Mouse (Mus musculus) forebrain, embryonic 13.5 days (tissue): ENCODE data around the gene Lrrc2. TPM values are rescaled to one million over a fixed set of nuclear protein-coding genes. Genes with fewer than 3 reads are reported as not detected.

Experiments used
- ATAC-seq: fragments of 200-750 bp; cut with Nextera tagmentation; 2 replicates; pipeline ENCODE4 v1.8.0; 2017
- H3K27ac ChIP-seq: fragments of 300-500 bp; sonication (generic); 2 replicates; pipeline ENCODE4 v1.5.1; 2015; ENCODE audit warnings: inconsistent platforms, mild to moderate bottlenecking, moderate library complexity
- H3K27me3 ChIP-seq: fragments of 300-500 bp; sonication (generic); 2 replicates; pipeline ENCODE4 v1.6.1; 2015; ENCODE audit warnings: mild to moderate bottlenecking, inconsistent platforms
- H3K36me3 ChIP-seq: fragments of 300-500 bp; sonication (generic); 2 replicates; pipeline ENCODE4 v1.6.1; 2015; ENCODE audit warnings: mild to moderate bottlenecking, inconsistent platforms; ENCODE audit not compliant: poor library complexity, severe bottlenecking
- H3K4me1 ChIP-seq: fragments of 300-500 bp; sonication (generic); 2 replicates; pipeline ENCODE4 v1.6.1; 2015; ENCODE audit warnings: inconsistent platforms
- H3K4me2 ChIP-seq: fragments of 300-500 bp; sonication (generic); 2 replicates; pipeline ENCODE4 v1.6.1; 2015; ENCODE audit warnings: inconsistent platforms, mild to moderate bottlenecking, moderate library complexity
- H3K4me3 ChIP-seq: fragments of 300-500 bp; sonication (generic); 2 replicates; pipeline ENCODE4 v1.5.1; 2015; ENCODE audit warnings: mild to moderate bottlenecking, inconsistent platforms
- H3K9ac ChIP-seq: fragments of 300-500 bp; sonication (generic); 2 replicates; pipeline ENCODE4 v1.6.1; 2015; ENCODE audit warnings: mild to moderate bottlenecking, inconsistent platforms
- H3K9me3 ChIP-seq: fragments of 300-500 bp; sonication (generic); replicated peaks from 2 replicates; pipeline ENCODE4 v1.6.1; 2016; ENCODE audit warnings: inconsistent platforms
- WGBS: fragments of 180-500 bp; shearing (Covaris S2); methylation state at CpG from one replicate; pipeline ENCODE4 v1.1.7; 2015; 5-methylcytosine and 5-hydroxymethylcytosine counted together
- polyA plus RNA-seq: library from polyadenylated mRNA; unstranded; fragments of >200 nt; fragmentation: Nextera tagmentation; extraction: Ambion mirVana; gene quantifications from 2 replicates; pipeline ENCODE4 v1.2.1, GENCODE M21; 2015

Gene Lrrc2
- polyA plus RNA-seq, 1 experiment from 2014 or later = 0.34 TPM

DNA sequence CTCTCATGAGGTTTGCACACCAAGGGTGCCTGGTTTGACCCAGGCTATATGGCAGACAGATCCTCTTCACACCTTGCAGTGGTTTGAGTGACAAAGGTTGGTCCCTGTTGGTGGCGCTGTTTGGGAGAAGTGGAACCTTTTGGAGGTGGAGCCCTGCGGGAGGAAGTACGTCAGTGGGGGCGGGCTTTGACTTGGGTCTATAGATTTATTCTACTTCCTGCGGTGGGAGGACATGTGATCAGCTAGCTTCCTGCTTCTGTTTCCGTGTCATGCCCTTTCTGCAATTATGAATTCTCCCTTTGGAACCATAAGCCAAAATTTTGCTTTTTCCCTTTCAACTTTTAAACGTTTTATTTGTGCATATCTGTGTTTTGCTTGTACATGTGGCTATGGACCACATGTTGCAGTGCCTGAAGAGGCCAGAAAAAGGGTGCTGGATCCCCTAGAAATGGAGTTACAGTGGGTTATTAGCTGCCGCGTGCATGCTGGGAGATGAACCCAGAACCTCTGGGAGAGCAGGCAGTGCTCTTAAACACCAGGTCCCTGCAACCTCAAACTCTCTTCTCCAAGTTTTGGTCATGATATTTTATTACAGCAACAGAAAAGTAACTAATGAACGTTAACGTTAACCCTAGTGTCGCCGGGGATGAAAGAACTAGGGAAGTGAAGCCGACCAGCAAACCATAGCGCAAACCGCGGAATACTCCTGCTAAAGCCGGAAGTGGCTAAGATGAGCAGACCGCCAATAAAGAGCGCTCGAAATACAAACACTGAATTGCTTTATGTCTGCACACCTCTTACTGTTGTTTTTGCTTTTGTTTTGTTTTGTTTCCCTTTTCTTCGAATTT lies 13.9 kb downstream of the Lrrc2 start:
- WGBS = 90% methylated on average over 22 of the region's 22 CpGs
- no peak overlapping the region for H3K4me2 ChIP-seq
- ATAC-seq = no peak

GRCm38 (mm10) chr9:110965910-110966231 lies 14.5 kb downstream of the Lrrc2 start:
- ATAC-seq = no peak
- H3K9ac ChIP-seq = no peak overlapping the region
- no peaks in the 10 kb centered on the region for H3K27me3 ChIP-seq
- H3K9me3 ChIP-seq = no peaks in the 10 kb centered on the region
- no peaks in the 10 kb centered on the region for H3K4me1 ChIP-seq
- H3K4me3 ChIP-seq = no peak overlapping the region
- H3K27ac ChIP-seq = no peak overlapping the region
- WGBS = 87% methylated on average over 2 of the region's 2 CpGs
- H3K4me2 ChIP-seq = no peak overlapping the region
- H3K36me3 ChIP-seq = no peaks in the 10 kb centered on the region

More for the DNA sequence above, 13.9 kb downstream of the Lrrc2 start:
- H3K9ac ChIP-seq = no peak overlapping the region
- no peak overlapping the region for H3K4me3 ChIP-seq
- no peaks in the 10 kb centered on the region for H3K27me3 ChIP-seq
- no peaks in the 10 kb centered on the region for H3K36me3 ChIP-seq
- H3K27ac ChIP-seq = no peak overlapping the region
- H3K9me3 ChIP-seq = no peaks in the 10 kb centered on the region
- no peaks in the 10 kb centered on the region for H3K4me1 ChIP-seq

- WGBS = 96% methylated on average over 11 of the region's 11 CpGs
- ATAC-seq = no peak
- Histone ChIP-seq H3K4me3 (no peak overlapping the region), H3K36me3 (no peaks in the 10 kb centered on the region), H3K9me3 (no peaks in the 10 kb centered on the region), H3K4me2 (no peak overlapping the region), H3K9ac (no peak overlapping the region), H3K4me1 (no peaks in the 10 kb centered on the region), H3K27ac (no peak overlapping the region), H3K27me3 (no peaks in the 10 kb centered on the region)
Measured at GRCm38 (mm10) chr9:110979411-110979810, 28.1 kb downstream of the Lrrc2 start.

DNA sequence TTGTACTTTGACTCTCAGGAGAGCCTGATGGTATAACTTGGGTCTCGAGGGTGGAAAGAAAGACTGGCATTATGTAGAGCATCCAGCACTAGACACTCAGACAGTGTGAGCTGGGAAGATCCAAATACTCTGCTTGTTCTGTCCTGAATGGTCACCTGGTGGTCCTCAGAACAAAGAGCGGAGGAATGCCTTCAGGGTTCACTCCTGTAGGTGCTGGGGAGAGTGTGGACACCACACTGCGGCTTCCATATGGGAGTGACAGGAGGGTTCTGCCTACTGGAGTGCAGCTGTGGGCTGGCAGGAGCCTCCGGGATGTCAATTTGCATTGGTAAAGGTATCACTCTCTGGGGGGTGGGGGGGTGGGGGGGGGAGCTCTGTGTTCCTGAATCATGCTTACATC lies 31.0 kb downstream of the Lrrc2 start:
- Histone ChIP-seq H3K9ac (no peak overlapping the region), H3K4me1 (no peaks in the 10 kb centered on the region), H3K4me3 (no peak overlapping the region), H3K27me3 (no peaks in the 10 kb centered on the region), H3K4me2 (no peak overlapping the region), H3K36me3 (no peaks in the 10 kb centered on the region), H3K9me3 (no peaks in the 10 kb centered on the region), H3K27ac (no peak overlapping the region)
- 67% methylated on average over 4 of the region's 4 CpGs for WGBS
- ATAC-seq = no peak

DNA sequence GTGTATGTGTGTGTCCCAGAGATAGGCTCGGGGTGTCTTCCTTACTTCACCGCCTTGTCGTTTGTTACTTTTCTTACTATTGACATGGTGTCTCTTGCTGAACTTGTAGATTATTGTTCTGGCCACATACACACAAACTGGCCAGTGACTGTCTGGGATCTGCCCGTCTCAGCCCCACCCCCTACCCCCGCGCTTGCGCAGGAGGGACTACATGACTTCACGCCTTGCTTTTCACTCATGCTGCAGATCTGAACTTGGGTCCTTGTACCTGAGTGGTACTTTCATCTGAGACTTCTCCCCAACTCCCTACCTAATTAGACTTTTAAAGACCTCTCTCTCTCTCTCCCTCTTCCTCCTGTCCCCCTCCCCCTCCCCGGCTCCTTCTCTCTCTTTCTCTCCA lies 32.8 kb downstream of the Lrrc2 start:
- no peaks in the 10 kb centered on the region for H3K4me1 ChIP-seq
- H3K9ac ChIP-seq = no peak overlapping the region
- H3K27me3 ChIP-seq = no peaks in the 10 kb centered on the region
- H3K9me3 ChIP-seq = no peaks in the 10 kb centered on the region
- no peak overlapping the region for H3K4me2 ChIP-seq
- no peak overlapping the region for H3K27ac ChIP-seq
- H3K36me3 ChIP-seq = no peaks in the 10 kb centered on the region
- 92% methylated on average over 9 of the region's 9 CpGs for WGBS
- ATAC-seq = no peak
- H3K4me3 ChIP-seq = no peak overlapping the region

DNA sequence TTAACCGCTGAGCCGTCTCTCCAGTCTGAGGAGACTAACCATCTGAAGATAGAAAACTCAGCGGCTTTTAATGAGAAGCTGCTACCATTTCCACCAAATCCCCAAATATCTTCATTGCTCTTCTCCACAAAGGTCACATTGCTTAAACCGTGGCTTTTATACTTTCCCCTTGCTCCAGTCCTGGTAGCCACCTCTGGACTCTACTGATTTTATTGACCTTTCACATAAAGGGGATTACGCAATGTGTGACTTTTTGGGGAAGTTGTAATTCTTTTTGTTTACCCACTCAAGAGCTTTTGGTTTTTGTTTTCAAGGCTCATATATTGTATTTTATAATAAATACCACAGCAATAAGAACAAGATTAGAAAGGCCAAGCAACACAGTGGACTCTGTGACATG lies 34.2 kb downstream of the Lrrc2 start:
- WGBS = 92% methylated on average over 5 of the region's 5 CpGs

GRCm38 (mm10) chr9:110985951-110986350 lies 34.6 kb downstream of the Lrrc2 start:
- Histone ChIP-seq H3K4me2 (no peak overlapping the region), H3K27me3 (no peaks in the 10 kb centered on the region), H3K4me3 (no peak overlapping the region), H3K27ac (no peak overlapping the region), H3K36me3 (no peaks in the 10 kb centered on the region), H3K4me1 (no peaks in the 10 kb centered on the region), H3K9ac (no peak overlapping the region), H3K9me3 (no peaks in the 10 kb centered on the region)
- WGBS = 89% methylated on average over 8 of the region's 8 CpGs
- ATAC-seq = no peak

More for the DNA sequence above, 34.2 kb downstream of the Lrrc2 start:
- no peak overlapping the region for H3K27ac ChIP-seq
- H3K9ac ChIP-seq = no peak overlapping the region
- ATAC-seq = no peak
- no peaks in the 10 kb centered on the region for H3K9me3 ChIP-seq
- H3K4me3 ChIP-seq = no peak overlapping the region
- no peak overlapping the region for H3K4me2 ChIP-seq
- H3K27me3 ChIP-seq = no peaks in the 10 kb centered on the region
- H3K36me3 ChIP-seq = no peaks in the 10 kb centered on the region
- no peaks in the 10 kb centered on the region for H3K4me1 ChIP-seq

GRCm38 (mm10) chr9:110987331-110987730 lies 36.0 kb downstream of the Lrrc2 start:
- no peak for ATAC-seq
- 76% methylated on average over 4 of the region's 4 CpGs for WGBS
- no peaks in the 10 kb centered on the region for H3K36me3 ChIP-seq
- H3K4me3 ChIP-seq = no peak overlapping the region
- H3K9me3 ChIP-seq = no peaks in the 10 kb centered on the region
- no peak overlapping the region for H3K9ac ChIP-seq
- H3K4me2 ChIP-seq = no peak overlapping the region
- no peaks in the 10 kb centered on the region for H3K4me1 ChIP-seq
- H3K27me3 ChIP-seq = no peaks in the 10 kb centered on the region
- H3K27ac ChIP-seq = no peak overlapping the region

GRCm38 (mm10) chr9:110988078-110988477 lies 36.7 kb downstream of the Lrrc2 start:
- no peaks in the 10 kb centered on the region for H3K27me3 ChIP-seq
- no peak overlapping the region for H3K27ac ChIP-seq
- no peak overlapping the region for H3K4me3 ChIP-seq
- no peak overlapping the region for H3K9ac ChIP-seq
- 87% methylated on average over 3 of the region's 3 CpGs for WGBS
- no peaks in the 10 kb centered on the region for H3K4me1 ChIP-seq
- no peaks in the 10 kb centered on the region for H3K36me3 ChIP-seq
- ATAC-seq = no peak
- H3K9me3 ChIP-seq = no peaks in the 10 kb centered on the region
- no peak overlapping the region for H3K4me2 ChIP-seq

- Histone ChIP-seq H3K27me3 (no peaks in the 10 kb centered on the region), H3K4me2 (no peak overlapping the region), H3K4me3 (no peak overlapping the region), H3K9me3 (no peaks in the 10 kb centered on the region), H3K27ac (no peak overlapping the region), H3K4me1 (no peaks in the 10 kb centered on the region), H3K36me3 (no peaks in the 10 kb centered on the region), H3K9ac (no peak overlapping the region)
- WGBS = 66% methylated on average over 4 of the region's 4 CpGs
- ATAC-seq = no peak
Measured at GRCm38 (mm10) chr9:110989141-110989540, 37.8 kb downstream of the Lrrc2 start.

DNA sequence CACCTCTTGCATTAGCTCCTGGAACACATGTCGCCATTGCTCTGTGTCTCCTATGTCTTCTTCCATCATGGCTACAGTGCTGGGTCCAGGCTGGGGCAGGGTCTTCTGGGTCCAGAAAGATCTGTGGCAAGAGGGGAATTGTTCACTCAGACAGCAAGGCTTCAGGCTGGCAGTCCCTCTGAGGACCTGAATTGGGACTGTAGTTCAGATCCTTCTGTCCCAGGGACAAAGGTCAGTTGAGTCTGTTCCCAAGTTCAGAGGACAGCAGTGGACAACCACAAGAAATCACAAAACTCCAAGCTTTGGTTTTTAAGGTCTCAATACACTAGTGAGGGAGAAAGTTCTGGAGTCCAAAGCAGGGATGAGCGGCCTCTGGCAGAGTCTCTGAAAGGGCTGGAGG lies 38.2 kb downstream of the Lrrc2 start:
- Histone ChIP-seq H3K9me3 (no peaks in the 10 kb centered on the region), H3K36me3 (no peaks in the 10 kb centered on the region), H3K9ac (no peak overlapping the region), H3K4me2 (no peak overlapping the region), H3K27me3 (no peaks in the 10 kb centered on the region), H3K4me1 (no peaks in the 10 kb centered on the region), H3K4me3 (no peak overlapping the region), H3K27ac (no peak overlapping the region)
- 95% methylated on average over 2 of the region's 2 CpGs for WGBS
- ATAC-seq = no peak

GRCm38 (mm10) chr9:110990204-110990603 lies 38.9 kb downstream of the Lrrc2 start, which contains the start of gene Rtp3:
Gene Rtp3, minus strand, starts transcription at chr9:110990583.
- no peaks in the 10 kb centered on the region for H3K36me3 ChIP-seq
- no peaks in the 10 kb centered on the region for H3K4me1 ChIP-seq
- no peak within 1 kb of the TSS for H3K4me2 ChIP-seq
- no peaks in the 10 kb centered on the region for H3K27me3 ChIP-seq
- H3K27ac ChIP-seq = no peak within 1 kb of the TSS
- H3K9ac ChIP-seq = no peak within 1 kb of the TSS
- no peak for ATAC-seq
- 70% methylated on average over 6 of the region's 6 CpGs for WGBS
- no peaks in the 10 kb centered on the region for H3K9me3 ChIP-seq
- H3K4me3 ChIP-seq = no peak within 1 kb of the TSS

DNA sequence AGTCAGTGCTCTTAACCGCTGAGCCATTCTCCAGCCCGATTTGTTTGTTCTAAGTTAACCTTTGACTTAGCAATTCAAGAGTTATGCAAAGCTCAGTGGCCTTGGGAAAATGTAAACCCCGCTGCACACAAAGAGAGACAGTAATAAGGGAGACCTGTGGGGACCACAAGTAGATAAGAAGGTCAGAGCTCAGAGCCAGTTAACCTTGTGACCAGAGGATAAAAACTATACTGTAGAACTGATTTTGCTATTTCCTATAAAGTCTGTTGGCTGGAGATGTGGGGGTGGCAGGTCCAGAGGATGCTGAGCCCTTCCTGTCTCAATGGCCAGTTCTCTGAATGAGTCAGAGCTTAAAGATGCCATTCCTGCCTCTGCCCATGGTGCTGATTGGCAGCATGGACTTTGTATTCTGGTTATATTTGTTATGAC lies 42.0 kb downstream of the Lrrc2 start:
- Histone ChIP-seq H3K27me3 (no peaks in the 10 kb centered on the region), H3K36me3 (no peaks in the 10 kb centered on the region), H3K9ac (no peak overlapping the region), H3K9me3 (no peaks in the 10 kb centered on the region), H3K4me2 (no peak overlapping the region), H3K27ac (no peak overlapping the region), H3K4me3 (no peak overlapping the region), H3K4me1 (no peaks in the 10 kb centered on the region)
- WGBS = 51% methylated on average over 3 of the region's 3 CpGs
- ATAC-seq = no peak
